In the genomic region with DNA sequence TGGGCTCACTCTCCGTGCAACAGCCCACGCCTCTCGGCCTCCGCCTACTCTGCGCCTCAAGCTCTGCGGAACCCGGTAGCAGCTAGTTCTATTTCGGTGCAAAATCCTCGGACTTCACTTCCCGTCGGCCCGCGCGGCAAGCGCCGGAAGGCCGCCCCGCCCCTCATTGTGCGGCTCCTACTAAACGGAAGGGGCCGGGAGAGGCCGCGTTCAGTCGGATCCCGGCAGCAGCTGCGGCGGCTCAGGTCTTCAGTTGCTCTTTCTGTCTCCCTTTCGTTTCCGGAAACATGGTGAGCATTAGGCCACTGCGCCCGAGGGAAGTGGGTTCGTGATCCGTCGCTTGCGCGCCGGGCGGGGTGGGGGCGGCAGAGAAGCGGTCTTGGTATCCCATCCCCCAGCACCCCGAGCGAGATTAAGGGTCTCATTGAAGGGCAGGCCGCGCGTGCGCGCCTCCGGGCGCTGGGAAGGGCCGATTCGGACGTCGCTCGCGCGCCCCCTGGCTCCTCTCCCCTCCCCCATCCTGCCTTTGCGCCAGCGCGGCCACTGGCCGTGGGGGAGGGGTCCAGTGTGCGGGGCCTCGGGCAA, we compare ENCODE assay signal across 8 mouse cellular contexts. TPM values are rescaled to one million over a fixed set of nuclear protein-coding genes. Genes with fewer than 3 reads are reported as not detected.
DNase-seq lines count a peak whose midpoint lies in the region; ATAC-seq and TF ChIP-seq lines count a peak whose summit lies in the region.

Cfl1 (plus strand) TSS at position 143 of the 585 bp plus-strand sequence.

- TF ChIP-seq POLR2A in bone marrow macrophage, adult 2 months (IDR thresholded peaks at IDR 0.05; ENCODE audit: borderline replicate concordance, low read depth, low read length): peak; percentile 54; the same call in 1 of the 2 replicates
- TF ChIP-seq POLR2A in liver, adult 2 months (IDR thresholded peaks at IDR 0.05; ENCODE audit: extremely low read depth, insufficient read depth, low read length): peak; percentile 86
- peak; percentile 91 for TF ChIP-seq POLR2A in myocyte (IDR thresholded peaks at IDR 0.05; ENCODE audit: insufficient read length, low read depth)

- peak within 1 kb of the TSS; percentile 82 for H3K4me2 ChIP-seq in heart, embryonic 11.5 days
- peak within 1 kb of the TSS; percentile 89 for H3K4me2 ChIP-seq in kidney, embryonic 16.5 days (replicated peaks; ENCODE audit: low read depth, low read length)
- peak within 1 kb of the TSS; percentile 98 for H3K4me2 ChIP-seq in myocyte (ENCODE audit: low read depth)

- peak; percentile 57 for ATAC-seq in heart, embryonic 11.5 days (replicated peaks; ENCODE audit: insufficient number of reproducible peaks, low FRiP score, low TSS enrichment)
- peak; percentile 57 for ATAC-seq in kidney, embryonic 16.5 days (ENCODE audit: low FRiP score, low TSS enrichment)

- peaks cover 12% of the 10 kb centered on the region for H3K4me1 ChIP-seq in bone marrow macrophage, adult 2 months (ENCODE audit: control insufficient read depth, insufficient read depth, low read length)
- H3K4me1 ChIP-seq in erythroblast, embryonic 14.5 days (ENCODE audit: control insufficient read depth): peaks cover 74% of the 10 kb centered on the region
- peaks cover 19% of the 10 kb centered on the region for H3K4me1 ChIP-seq in heart, embryonic 11.5 days (ENCODE audit: control insufficient read depth, insufficient read depth, low read length)
- peaks cover 33% of the 10 kb centered on the region for H3K4me1 ChIP-seq in kidney, embryonic 16.5 days (ENCODE audit: insufficient read depth, low read length)
- peaks cover 7% of the 10 kb centered on the region; the same call in 1 of the 2 replicates for H3K4me1 ChIP-seq in liver, adult 2 months (ENCODE audit: control insufficient read depth, insufficient read depth, low read length)

- H3ac ChIP-seq in myocyte (ENCODE audit: control insufficient read depth, insufficient read length): peak within 1 kb of the TSS; percentile 64

- no peaks in the 10 kb centered on the region for H3K27me3 ChIP-seq in erythroblast, embryonic 14.5 days (ENCODE audit: control insufficient read depth)
- H3K27me3 ChIP-seq in heart, embryonic 11.5 days (ENCODE audit: control insufficient read depth, insufficient read depth, low read length): no peaks in the 10 kb centered on the region
- no peaks in the 10 kb centered on the region for H3K27me3 ChIP-seq in kidney, embryonic 16.5 days (ENCODE audit: insufficient read depth, low read length)
- no peaks in the 10 kb centered on the region for H3K27me3 ChIP-seq in liver, adult 2 months (ENCODE audit: control insufficient read depth, insufficient read depth, low read length)
- no peaks in the 10 kb centered on the region for H3K27me3 ChIP-seq in myocyte (ENCODE audit: control insufficient read depth, insufficient read depth, insufficient read length)
- no peaks in the 10 kb centered on the region for H3K27me3 ChIP-seq in splenic B cell, adult 2 months (ENCODE audit: control insufficient read depth, insufficient read depth, low read length, poor library complexity, severe bottlenecking)

- TF ChIP-seq CTCF in bone marrow macrophage, adult 2 months (IDR thresholded peaks at IDR 0.05; ENCODE audit: low read depth, low read length): no peak
- no peak for TF ChIP-seq CTCF in liver, adult 2 months (IDR thresholded peaks at IDR 0.05; ENCODE audit: low read depth, low read length)

- H3K4me3 ChIP-seq in bone marrow macrophage, adult 2 months (ENCODE audit: insufficient read depth, low read length): peak within 1 kb of the TSS; percentile 86
- H3K4me3 ChIP-seq in erythroblast, embryonic 14.5 days (replicated peaks): peak within 1 kb of the TSS; percentile 99
- H3K4me3 ChIP-seq in heart, embryonic 11.5 days (ENCODE audit: low read depth, low read length): peak within 1 kb of the TSS; percentile 90
- H3K4me3 ChIP-seq in kidney, embryonic 16.5 days (ENCODE audit: low read length): peak within 1 kb of the TSS; percentile 96
- peak within 1 kb of the TSS; percentile 73 for H3K4me3 ChIP-seq in liver, adult 2 months (ENCODE audit: insufficient read depth, low read depth, low read length)
- H3K4me3 ChIP-seq in myocyte: peak within 1 kb of the TSS; percentile 85

- under 1% methylated on average over 54 of the region's 62 CpGs for WGBS in heart, embryonic 11.5 days (ENCODE audit: insufficient replicate concordance)
- 0% methylated on average over 62 of the region's 62 CpGs for WGBS in kidney, embryonic 16.5 days
- under 1% methylated on average over 62 of the region's 62 CpGs for WGBS in liver, adult 2 months

- H3K36me3 ChIP-seq in erythroblast, embryonic 14.5 days (ENCODE audit: control insufficient read depth): peaks cover 52% of the 10 kb centered on the region
- peaks cover 22% of the 10 kb centered on the region for H3K36me3 ChIP-seq in heart, embryonic 11.5 days (ENCODE audit: control insufficient read depth, insufficient read depth, low read length)
- H3K36me3 ChIP-seq in kidney, embryonic 16.5 days (ENCODE audit: insufficient read depth, low read length): peaks cover 28% of the 10 kb centered on the region
- peaks cover 10% of the 10 kb centered on the region; the same call in 1 of the 2 replicates for H3K36me3 ChIP-seq in liver, adult 2 months (ENCODE audit: control insufficient read depth, insufficient read depth, low read length)
- peaks cover 35% of the 10 kb centered on the region for H3K36me3 ChIP-seq in myocyte (ENCODE audit: control insufficient read depth, insufficient read depth)
- peaks cover 14% of the 10 kb centered on the region for H3K36me3 ChIP-seq in splenic B cell, adult 2 months (ENCODE audit: control insufficient read depth, insufficient read depth, low read length, poor library complexity, severe bottlenecking)

- peak within 1 kb of the TSS; percentile 95 for H3K9ac ChIP-seq in heart, embryonic 11.5 days (ENCODE audit: low read depth, low read length)
- peak within 1 kb of the TSS; percentile 94 for H3K9ac ChIP-seq in kidney, embryonic 16.5 days (replicated peaks; ENCODE audit: low read length)
- H3K9ac ChIP-seq in liver, adult 2 months (ENCODE audit: low read depth, low read length): peak within 1 kb of the TSS; percentile 75

- peaks cover 4% of the 10 kb centered on the region; the same call in 1 of the 2 replicates for H3K79me2 ChIP-seq in liver, adult 2 months (ENCODE audit: control insufficient read depth, insufficient read depth, low read length)
- peaks cover 46% of the 10 kb centered on the region for H3K79me2 ChIP-seq in myocyte (ENCODE audit: control insufficient read depth, insufficient read depth)

- DNase-seq in B cell, adult 2 months: peak; percentile 94 to 95
- peak; percentile 89 for DNase-seq in liver, adult 2 months (ENCODE audit: extremely low read depth, low read depth, low spot score)
- DNase-seq in splenic B cell, adult 2 months (ENCODE audit: low read depth, low spot score): peak; percentile 96

- peak within 1 kb of the TSS; percentile 97 for H3K27ac ChIP-seq in bone marrow macrophage, adult 2 months (ENCODE audit: insufficient read depth, low read depth, low read length)
- H3K27ac ChIP-seq in heart, embryonic 11.5 days (ENCODE audit: low read depth, low read length): peak within 1 kb of the TSS; percentile 100
- peak within 1 kb of the TSS; percentile 100 for H3K27ac ChIP-seq in kidney, embryonic 16.5 days (ENCODE audit: low read length)
- peak within 1 kb of the TSS; percentile 90 for H3K27ac ChIP-seq in liver, adult 2 months (replicated peaks; ENCODE audit: insufficient read depth, low read depth, low read length)

- H3K9me3 ChIP-seq in erythroblast, embryonic 14.5 days (ENCODE audit: control insufficient read depth, low read length): no peaks in the 10 kb centered on the region
- H3K9me3 ChIP-seq in heart, embryonic 11.5 days (replicated peaks; ENCODE audit: control insufficient read depth, low read length): no peaks in the 10 kb centered on the region
- no peaks in the 10 kb centered on the region for H3K9me3 ChIP-seq in kidney, embryonic 16.5 days (ENCODE audit: low read length)

TF ChIP-seq in myocyte, 11 proteins besides CTCF, POLR2A, EP300 and RAD21:
- TF ChIP-seq MYOG (IDR thresholded peaks at IDR 0.05; ENCODE audit: control insufficient read depth in 1 of 3, insufficient read depth in 1 of 3, insufficient read length in 2 of 3, low read depth in 2 of 3) (peak in 1 of 3 experiments; percentile 46), TCF3 (IDR thresholded peaks at IDR 0.05; ENCODE audit: insufficient read length, low read depth) (no peak), USF1 (IDR thresholded peaks at IDR 0.05; ENCODE audit: low read depth) (no peak), MYOD1 (IDR thresholded peaks at IDR 0.05; ENCODE audit: control insufficient read depth in 1 of 3, insufficient read length in 2 of 3, low read depth in 2 of 3) (peak in 1 of 3 experiments; percentile 5), SRF (IDR thresholded peaks at IDR 0.05; ENCODE audit: control insufficient read depth, insufficient read length, low read depth) (peak; percentile 68), TCF12 (IDR thresholded peaks at IDR 0.05; ENCODE audit: insufficient read depth, poor library complexity, severe bottlenecking) (no peak), MAX (IDR thresholded peaks at IDR 0.05; ENCODE audit: low read depth) (no peak), REST (IDR thresholded peaks at IDR 0.05; ENCODE audit: insufficient read depth, insufficient read length) (no peak), POLR2AphosphoS2 (IDR thresholded peaks at IDR 0.05; ENCODE audit: insufficient read length, low read depth) (peak; percentile 74), E2F4 (IDR thresholded peaks at IDR 0.05; ENCODE audit: insufficient read depth) (no peak)

RNA-seq across cellular contexts. Expression of gene Cfl1, which starts in this region (rescaled TPM):
- 1,898 and 2,021 TPM in 2 replicates for polyA plus RNA-seq in bone marrow macrophage, adult 2 months (2012; ENCODE audit: insufficient read depth, insufficient read length, missing spikeins)
- polyA plus RNA-seq in erythroblast, embryonic 14.5 days (2012): 151 and 164 TPM in 2 replicates
- polyA plus RNA-seq in heart, embryonic 11.5 days (2014; fragmentation: Nextera tagmentation; extraction: Ambion mirVana): 2,455 and 2,528 TPM in 2 replicates
- polyA plus RNA-seq in kidney, embryonic 16.5 days (2015; fragmentation: Nextera tagmentation; extraction: Ambion mirVana): 2,772 and 2,914 TPM in 2 replicates
- total RNA-seq in liver, adult 2 months (2014; rRNA removed): 117 and 122 TPM in 2 replicates
- 177 and 193 TPM in 2 replicates for polyA plus RNA-seq in liver, adult 2 months (2012; rRNA removed)
- 948 TPM for polyA plus RNA-seq in myocyte (2012; fragmentation: generic; extraction: Trizol)

Comparison
In these comparisons a context has a peak if more than half of its experiments do, and no peak if none do; other contexts are left out.
1. Peak in every context shown above with its lines: DNase-seq, ATAC-seq, H3K4me3 ChIP-seq and H3K27ac ChIP-seq.